Mouse (Mus musculus) CH12F3 (cell line): ENCODE data around the gene Hist1h1d.
"Not testable (repeated sequence)": the region's sequence is repeated elsewhere in the genome, so short reads cannot be mapped to it uniquely, and the experiment has no call there.

Experiments used
- in situ Hi-C: fragments of 300-500 bp; cut with MboI; formaldehyde crosslinking; loops from 2 replicates; pipeline ENCODE4 v1.14.3; 2020; ENCODE audit warnings: low sequenced_read_pairs

Gene Hist1h1d

GRCm38 (mm10) chr13:23543965-23544786, 8.9 kb upstream of the Hist1h1d start, which contains the start of gene Hist1h3f:
Gene Hist1h3f, plus strand, starts transcription at chr13:23544052.
- in situ Hi-C loops, result no loop called here

- in situ Hi-C loops, result not testable (repeated sequence)
Measured at GRCm38 (mm10) chr13:23544787-23545120, 8.3 kb upstream of the Hist1h1d start.

GRCm38 (mm10) chr13:23546694-23547093, 6.4 kb upstream of the Hist1h1d start:
- in situ Hi-C loops, result no loop called here

GRCm38 (mm10) chr13:23550761-23551145, 2.3 kb upstream of the Hist1h1d start:
- in situ Hi-C loops, result loop anchor here (25.0 kb wide), 1 partner anchor 1763 kb away; the partner anchor contains the start of genes Hist1h1b, Hist1h2an, Hist1h2bp and Hist1h3i

GRCm38 (mm10) chr13:23551146-23551834, 1.8 kb upstream of the Hist1h1d start, which contains the start of gene Hist1h4f:
Gene Hist1h4f, minus strand, starts transcription at chr13:23551648.
- in situ Hi-C loops, result loop anchor here (25.0 kb wide), 1 partner anchor 1764 kb away; the partner anchor contains the start of genes Hist1h1b, Hist1h2an, Hist1h2bp and Hist1h3i

GRCm38 (mm10) chr13:23551931-23552914, 839 bp upstream of the Hist1h1d start:
- in situ Hi-C loops, result loop anchor here (25.0 kb wide), 1 partner anchor 1765 kb away; the partner anchor contains the start of genes Hist1h1b, Hist1h2an, Hist1h2bp and Hist1h3i

- in situ Hi-C loops, result loop anchor here (25.0 kb wide), 1 partner anchor 1767 kb away; the partner anchor contains the start of genes Hist1h1b, Hist1h2an, Hist1h2bp and Hist1h3i
Measured at GRCm38 (mm10) chr13:23554393-23554792, 1.3 kb downstream of the Hist1h1d start.

GRCm38 (mm10) chr13:23554925-23555838, 2.1 kb downstream of the Hist1h1d start:
- in situ Hi-C loops, result loop anchor here (25.0 kb wide), 1 partner anchor 1768 kb away; the partner anchor contains the start of genes Hist1h1b, Hist1h2an, Hist1h2bp and Hist1h3i

GRCm38 (mm10) chr13:23555839-23556416, 2.9 kb downstream of the Hist1h1d start:
- in situ Hi-C loops, result loop anchor here (25.0 kb wide), 1 partner anchor 1769 kb away; the partner anchor contains the start of genes Hist1h1b, Hist1h2an, Hist1h2bp and Hist1h3i

- in situ Hi-C loops, result loop anchor here (25.0 kb wide), 1 partner anchor 1770 kb away; the partner anchor contains the start of genes Hist1h1b, Hist1h2an, Hist1h2bp and Hist1h3i
Measured at GRCm38 (mm10) chr13:23556906-23557305, 3.8 kb downstream of the Hist1h1d start.

GRCm38 (mm10) chr13:23560699-23561098, 7.6 kb downstream of the Hist1h1d start:
- in situ Hi-C loops, result loop anchor here (25.0 kb wide), 1 partner anchor 1773 kb away; the partner anchor contains the start of genes Hist1h1b, Hist1h2an, Hist1h2bp and Hist1h3i

GRCm38 (mm10) chr13:23561531-23561882, 8.4 kb downstream of the Hist1h1d start:
- in situ Hi-C loops, result loop anchor here (25.0 kb wide), 1 partner anchor 1774 kb away; the partner anchor contains the start of genes Hist1h1b, Hist1h2an, Hist1h2bp and Hist1h3i

GRCm38 (mm10) chr13:23561883-23562659, 9.0 kb downstream of the Hist1h1d start, which contains the start of gene Hist1h3e:
Gene Hist1h3e, minus strand, starts transcription at chr13:23562369.
- in situ Hi-C loops, result loop anchor here (25.0 kb wide), 1 partner anchor 1775 kb away; the partner anchor contains the start of genes Hist1h1b, Hist1h2an, Hist1h2bp and Hist1h3i

- in situ Hi-C loops, result loop anchor here (25.0 kb wide), 1 partner anchor 1776 kb away; the partner anchor contains the start of genes Hist1h1b, Hist1h2an, Hist1h2bp and Hist1h3i
Measured at GRCm38 (mm10) chr13:23562699-23563462, 9.8 kb downstream of the Hist1h1d start.

GRCm38 (mm10) chr13:23564482-23564881, 11.4 kb downstream of the Hist1h1d start:
- in situ Hi-C loops, result loop anchor here (25.0 kb wide), 1 partner anchor 1777 kb away; the partner anchor contains the start of genes Hist1h1b, Hist1h2an, Hist1h2bp and Hist1h3i
